8 mouse cellular contexts compared by ENCODE assay signal in genomic region chr17:24632167-24632812, GRCm38 (mm10). TPM values are rescaled to one million over a fixed set of nuclear protein-coding genes. Genes with fewer than 3 reads are reported as not detected.
DNase-seq lines count a peak whose midpoint lies in the region; ATAC-seq and TF ChIP-seq lines count a peak whose summit lies in the region.

Tsc2 (minus strand) TSS chr17:24632630.
Nthl1 (plus strand) TSS chr17:24632680.

- no peak for TF ChIP-seq CTCF in left cerebral cortex, adult 2 months (IDR thresholded peaks at IDR 0.05)

- ATAC-seq in megakaryocyte, adult 5-6 weeks (ENCODE audit: poor library complexity, severe bottlenecking) = peak; percentile 93

- DNase-seq in adrenal gland, adult (ENCODE audit: inconsistent age in 2 of 2, low spot score in 1 of 2) = peak; percentile 87 to 95
- peak; percentile 97 for DNase-seq in embryo, embryonic 10 days (ENCODE audit: low spot score)
- peak; percentile 76 for DNase-seq in gastrocnemius, postnatal 10 days
- peak; percentile 70 for DNase-seq in hindlimb bud, embryonic 11.5 days (ENCODE audit: extremely low spot score, low read depth, low spot score)
- DNase-seq in left cerebral cortex, adult 2 months (ENCODE audit: extremely low spot score in 1 of 2, low spot score in 2 of 2) = peak; percentile 83
- peak; percentile 83 to 89 for DNase-seq in right cerebral cortex, adult 2 months (ENCODE audit: low spot score in 2 of 2)
- peak; percentile 36 for DNase-seq in urinary bladder, postnatal 10 days (ENCODE audit: low spot score)

- intact Hi-C loops in left cerebral cortex, adult 2 months (cut with DNase I) = no loop called here

- H3K27ac ChIP-seq in left cerebral cortex, adult 2 months = peak within 1 kb of the TSS; percentile 83

- H3K4me3 ChIP-seq in left cerebral cortex, adult 2 months = peak within 1 kb of the TSS; percentile 90

RNA-seq across cellular contexts. Expression of gene Tsc2, which starts in this region (rescaled TPM):
- total RNA-seq in gastrocnemius, postnatal 10 days (2021) = 10 to 100 TPM; 51.7 to 61.1 TPM
- 100 to 1,000 TPM; 140 to 159 TPM for total RNA-seq in left cerebral cortex, adult 2 months (2021)
- 60.9 and 78.2 TPM in 2 replicates for total RNA-seq in megakaryocyte, adult 5-6 weeks (2015)
- 25.5 and 32.4 TPM in 2 replicates for total RNA-seq in megakaryocyte, adult 5-6 weeks (2017)

RNA-seq across cellular contexts. Expression of gene Nthl1, which starts in this region (rescaled TPM):
- total RNA-seq in gastrocnemius, postnatal 10 days (2021) = 1 to 10 TPM; 4.3 TPM
- 1 to 10 TPM; 5.5 to 5.7 TPM for total RNA-seq in left cerebral cortex, adult 2 months (2021)
- total RNA-seq in megakaryocyte, adult 5-6 weeks (2015) = 0.50 and 2.1 TPM in 2 replicates
- 3.4 and 4.7 TPM in 2 replicates for total RNA-seq in megakaryocyte, adult 5-6 weeks (2017)

Comparison
In these comparisons a context has a peak if more than half of its experiments do, and no peak if none do; other contexts are left out.
1. Peak in every context shown above with its lines: DNase-seq, ATAC-seq, H3K4me3 ChIP-seq and H3K27ac ChIP-seq.
2. DNase-seq: peak in every context shown above with its lines; median percentile 97 in embryo, embryonic 10 days; 91 in adrenal gland, adult; 86 in right cerebral cortex, adult 2 months; 83 in left cerebral cortex, adult 2 months; 76 in gastrocnemius, postnatal 10 days; 70 in hindlimb bud, embryonic 11.5 days; 36 in urinary bladder, postnatal 10 days.